Mouse (Mus musculus) spleen, adult 2 months (tissue): ENCODE data around the gene Klhl34. TPM values are rescaled to one million over a fixed set of nuclear protein-coding genes. Genes with fewer than 3 reads are reported as not detected.

Experiments used
- DNase-seq, 2 experiments: peaks; one replicate each; pipeline versions ENCODE4 v3.0.0 to v3.0.0-alpha.2; 2012 to 2021; ENCODE audit warnings: low spot score in 2 of 2, low read depth in 1 of 2
- H3K27ac ChIP-seq: fragments of 200-500 bp; 2 replicates; pipeline ENCODE4 v1.5.1; 2012; ENCODE audit warnings: low read length, inconsistent platforms; ENCODE audit not compliant: insufficient read depth
- H3K27me3 ChIP-seq: fragments of 200-500 bp; 2 replicates; pipeline ENCODE4 v1.6.1; 2012; ENCODE audit warnings: mild to moderate bottlenecking, moderate library complexity, low read length, inconsistent platforms; ENCODE audit not compliant: control insufficient read depth, insufficient read depth
- H3K36me3 ChIP-seq: fragments of 200-500 bp; 2 replicates; pipeline ENCODE4 v1.6.1; 2012; ENCODE audit warnings: mild to moderate bottlenecking, low read length, inconsistent platforms; ENCODE audit not compliant: control insufficient read depth, insufficient read depth
- H3K4me1 ChIP-seq: fragments of 200-500 bp; 2 replicates; pipeline ENCODE4 v1.6.1; 2011; ENCODE audit warnings: inconsistent platforms; ENCODE audit not compliant: control insufficient read depth, insufficient read depth, insufficient read length
- H3K4me3 ChIP-seq: fragments of 200-500 bp; 2 replicates; pipeline ENCODE4 v1.5.1; 2011; ENCODE audit warnings: mild to moderate bottlenecking, inconsistent platforms; ENCODE audit not compliant: insufficient read depth, insufficient read length; ENCODE audit errors: extremely low read depth
- CTCF ChIP-seq: fragments of 200-500 bp; IDR thresholded peaks from 2 replicates; pipeline ENCODE4 v1.5.1; 2011; ENCODE audit warnings: mild to moderate bottlenecking, inconsistent platforms; ENCODE audit not compliant: insufficient read depth, insufficient read length, insufficient replicate concordance; ENCODE audit errors: extremely low read depth
- POLR2A ChIP-seq: fragments of 200-500 bp; IDR thresholded peaks from 2 replicates; pipeline ENCODE4 v1.6.1; 2011; ENCODE audit warnings: low read depth, low read length, inconsistent platforms
- WGBS: fragments of 180-500 bp; shearing (Covaris S2); methylation state at CpG from one replicate; pipeline ENCODE4 v1.1.7; 2018; 5-methylcytosine and 5-hydroxymethylcytosine counted together
- polyA plus RNA-seq: library from polyadenylated mRNA; depleted of rRNA; stranded (reverse); fragments of >200 nt; gene quantifications from 2 replicates; pipeline ENCODE4 v1.2.3, GENCODE M21; 2012; rRNA removed

Klhl34 gene
- not detected in 2 replicates for polyA plus RNA-seq

DNA sequence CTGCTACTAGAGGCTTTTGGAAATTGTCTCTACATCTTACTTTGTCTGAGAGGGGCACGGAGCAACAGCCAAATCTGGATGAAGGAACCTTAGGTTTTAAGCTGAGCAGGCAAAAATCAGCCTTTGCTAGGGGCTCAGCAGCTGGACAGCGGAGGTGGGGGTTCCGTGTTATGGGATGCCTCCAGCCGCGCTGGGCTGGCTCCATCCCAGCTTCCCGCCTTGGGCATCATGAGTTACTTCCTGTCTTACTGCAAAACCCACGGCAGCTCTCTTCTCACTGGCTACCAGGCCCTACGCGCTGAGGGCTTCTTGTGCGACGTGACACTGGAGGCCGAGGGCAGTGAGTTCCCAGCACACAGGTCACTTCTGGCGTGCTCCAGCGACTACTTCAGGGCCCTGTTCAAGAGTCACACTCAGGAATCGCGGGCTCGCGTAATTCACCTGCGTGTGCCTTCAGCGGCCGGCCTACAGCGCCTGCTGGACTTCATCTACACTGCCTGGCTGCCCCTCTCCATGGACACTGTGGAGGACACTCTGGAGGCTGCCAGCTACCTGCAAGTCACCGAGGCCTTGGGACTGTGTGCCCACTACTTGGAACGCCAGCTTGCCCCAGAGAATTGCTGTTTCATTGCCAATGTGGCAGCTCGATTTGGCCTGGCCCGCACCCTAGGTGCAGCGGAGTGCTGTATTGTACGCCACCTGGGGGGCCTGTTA is at the start of gene Klhl34:
TSS of gene Klhl34 (plus strand) at position 229 of the 714 bp plus-strand sequence.
- DNase-seq = no peak
- Histone ChIP-seq H3K4me3 (no peak within 1 kb of the TSS; the same call in 1 of the 2 replicates), H3K27me3 (no peaks in the 10 kb centered on the region), H3K4me1 (no peaks in the 10 kb centered on the region), H3K27ac (no peak within 1 kb of the TSS), H3K36me3 (no peaks in the 10 kb centered on the region)
- no peak for TF ChIP-seq CTCF
- no peak for TF ChIP-seq POLR2A
- WGBS = 60% methylated on average over 28 of the region's 28 CpGs

DNA sequence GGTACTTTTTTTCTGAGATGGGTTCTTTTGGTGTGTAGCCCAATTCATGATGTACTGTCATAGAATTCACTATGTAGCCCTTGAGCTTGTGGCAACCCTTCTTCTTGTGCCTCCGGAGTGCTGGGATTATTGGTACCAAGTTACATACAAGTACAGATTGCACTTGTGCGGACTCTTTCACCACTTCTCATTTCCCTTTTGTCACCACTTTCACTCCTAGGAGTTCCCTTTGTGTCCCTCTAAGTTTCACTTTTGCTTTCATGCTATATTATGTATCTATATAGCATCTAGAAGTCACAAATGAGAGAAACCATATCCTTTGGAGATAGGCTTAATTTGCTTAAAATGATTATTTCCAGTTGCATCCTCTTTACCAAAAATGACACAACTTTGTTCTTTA is 16.6 kb upstream of the Klhl34 start:
- 51% methylated on average over 2 of the region's 2 CpGs for WGBS
- Histone ChIP-seq H3K27ac (no peak overlapping the region), H3K27me3 (no peaks in the 10 kb centered on the region), H3K4me1 (no peaks in the 10 kb centered on the region), H3K36me3 (no peaks in the 10 kb centered on the region), H3K4me3 (no peak overlapping the region)
- TF ChIP-seq CTCF (no peak), POLR2A (no peak)
- DNase-seq = no peak

GRCm38 (mm10) chrX:157809721-157810120 is 8.5 kb upstream of the Klhl34 start:
- Histone ChIP-seq H3K4me3 (no peak overlapping the region), H3K36me3 (no peaks in the 10 kb centered on the region), H3K27ac (no peak overlapping the region), H3K27me3 (no peaks in the 10 kb centered on the region), H3K4me1 (no peaks in the 10 kb centered on the region)
- no peak for TF ChIP-seq POLR2A
- no peak for TF ChIP-seq CTCF
- no peak for DNase-seq
- WGBS = 62% methylated on average over 1 of the region's 1 CpGs

GRCm38 (mm10) chrX:157817571-157818206 is 546 bp upstream of the Klhl34 start:
- no peaks in the 10 kb centered on the region for H3K36me3 ChIP-seq
- 24% methylated on average over 31 of the region's 31 CpGs for WGBS
- H3K4me3 ChIP-seq = no peak overlapping the region; the same call in 1 of the 2 replicates
- no peak for DNase-seq
- no peak overlapping the region for H3K27ac ChIP-seq
- no peaks in the 10 kb centered on the region for H3K27me3 ChIP-seq
- H3K4me1 ChIP-seq = no peaks in the 10 kb centered on the region
- TF ChIP-seq POLR2A (no peak), CTCF (no peak)

DNA sequence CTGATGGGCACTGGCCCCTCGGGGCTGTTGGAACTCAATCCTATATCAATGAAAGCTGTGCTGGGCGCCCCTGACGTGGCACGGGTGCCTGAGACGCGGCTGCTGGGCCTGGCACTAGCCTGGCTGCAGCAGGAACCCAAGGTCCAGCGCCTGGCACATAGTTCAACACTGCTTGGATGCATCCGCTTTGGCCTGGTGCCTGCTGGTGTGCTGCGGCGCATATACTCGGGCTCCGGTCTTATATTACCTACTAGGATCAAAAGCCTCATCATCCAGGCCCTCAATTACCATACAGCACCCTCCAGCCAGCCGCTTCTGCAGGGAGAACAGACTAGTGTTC is 656 bp downstream of the Klhl34 start:
- H3K27ac ChIP-seq = no peak overlapping the region
- H3K36me3 ChIP-seq = no peaks in the 10 kb centered on the region
- no peak overlapping the region for H3K4me3 ChIP-seq
- no peaks in the 10 kb centered on the region for H3K27me3 ChIP-seq
- TF ChIP-seq CTCF = no peak
- no peak for TF ChIP-seq POLR2A
- no peak for DNase-seq
- 89% methylated on average over 13 of the region's 13 CpGs for WGBS
- H3K4me1 ChIP-seq = no peaks in the 10 kb centered on the region

GRCm38 (mm10) chrX:157829983-157830382 is 11.7 kb downstream of the Klhl34 start:
- Histone ChIP-seq H3K27ac (no peak overlapping the region), H3K36me3 (no peaks in the 10 kb centered on the region), H3K4me3 (no peak overlapping the region), H3K4me1 (no peaks in the 10 kb centered on the region), H3K27me3 (no peaks in the 10 kb centered on the region)
- TF ChIP-seq POLR2A = no peak
- no peak for TF ChIP-seq CTCF
- DNase-seq = no peak
- 82% methylated on average over 4 of the region's 4 CpGs for whole genome bisulfite sequencing

Other genes starting within 250 kb of the Klhl34 start
- not detected in 2 replicates for gene Yy2, start 249.4 kb upstream of the Klhl34 start, polyA plus RNA-seq
- gene Mbtps2, start 219.7 kb upstream of the Klhl34 start, polyA plus RNA-seq = 5.3 and 7.6 TPM in 2 replicates
- not detected in 2 replicates for gene Smpx, start 119.5 kb upstream of the Klhl34 start, polyA plus RNA-seq
- gene Cnksr2, start 224.9 kb downstream of the Klhl34 start, polyA plus RNA-seq = not detected in 2 replicates